Mouse (Mus musculus) heart, adult 2 months (tissue): ENCODE measurements at regions not wholly inside any gene's neighbourhood (a gene's known extent, or its start where the extent isn't known, plus 50 kb on each side); places are given as distances from the start of the nearest gene placed in this dataset.

ENCODE experiments used
- DNase-seq, 2 experiments: peaks; one replicate each; pipeline ENCODE4 v3.0.0; 2021
- H3K27ac ChIP-seq: fragments of 200-600 bp; 2 replicates; pipeline ENCODE4 v1.8.1; 2022
- H3K27me3 ChIP-seq: fragments of 200-500 bp; 2 replicates; pipeline ENCODE4 v1.6.1; 2012; ENCODE audit warnings: mild to moderate bottlenecking, low read length, inconsistent platforms, mixed read lengths; ENCODE audit not compliant: control insufficient read depth, insufficient read depth
- H3K36me3 ChIP-seq: fragments of 200-500 bp; 2 replicates; pipeline ENCODE4 v1.6.1; 2012; ENCODE audit warnings: low read length, inconsistent platforms; ENCODE audit not compliant: control insufficient read depth, insufficient read depth
- H3K4me1 ChIP-seq: fragments of 200-500 bp; 2 replicates; pipeline ENCODE4 v1.6.1; 2011; ENCODE audit warnings: low read length; ENCODE audit not compliant: control insufficient read depth, insufficient read depth
- H3K4me3 ChIP-seq: fragments of 200-600 bp; 2 replicates; pipeline ENCODE4 v1.8.1; 2022
- H3K79me2 ChIP-seq: fragments of 200-500 bp; replicated peaks from 2 replicates; pipeline ENCODE4 v1.6.1; 2012; ENCODE audit warnings: mild to moderate bottlenecking, inconsistent platforms, low read length, moderate library complexity, mixed read lengths; ENCODE audit not compliant: control insufficient read depth, insufficient read depth
- H3K9ac ChIP-seq: fragments of 200-500 bp; 2 replicates; pipeline ENCODE4 v1.6.1; 2012; ENCODE audit warnings: low read depth, mild to moderate bottlenecking, control low read depth, inconsistent platforms, low read length, mixed read lengths
- CTCF ChIP-seq: fragments of 200-600 bp; IDR thresholded peaks from 2 replicates; pipeline ENCODE4 v1.8.1; 2022; ENCODE audit warnings: antibody characterized with exemption, mild to moderate bottlenecking, moderate library complexity
- EP300 ChIP-seq: fragments of 200-500 bp; IDR thresholded peaks from 2 replicates; pipeline ENCODE4 v1.6.1; 2011; ENCODE audit warnings: low read depth, low read length, control low read depth; ENCODE audit not compliant: insufficient read depth
- POLR2A ChIP-seq: fragments of 200-500 bp; IDR thresholded peaks from 2 replicates; pipeline ENCODE4 v1.6.1; 2011; ENCODE audit warnings: mild to moderate bottlenecking, low read depth, low read length, control low read depth; ENCODE audit not compliant: insufficient read depth
- WGBS: fragments of 180-500 bp; shearing (Covaris S2); methylation state at CpG from one replicate; pipeline ENCODE4 v1.1.7; 2018; 5-methylcytosine and 5-hydroxymethylcytosine counted together
- intact Hi-C: fragments of 180-260 bp; cut with DNase I; formaldehyde crosslinking; loops from one replicate; pipeline ENCODE4 v1.15.1; 2025

GRCm38 (mm10) chr7:77928479-77929467 is 809.0 kb downstream of the Ntrk3 start:
- H3K4me1 ChIP-seq = no peaks in the 10 kb centered on the region
- H3K27me3 ChIP-seq = no peaks in the 10 kb centered on the region
- no peak for DNase-seq
- 84% methylated on average over 4 of the region's 4 CpGs for WGBS
- H3K36me3 ChIP-seq = no peaks in the 10 kb centered on the region
- H3K4me3 ChIP-seq = no peak overlapping the region
- H3K27ac ChIP-seq = no peak overlapping the region
- intact Hi-C loops = no loop called here
- TF ChIP-seq EP300 (no peak), CTCF (no peak), POLR2A (no peak)
- H3K9ac ChIP-seq = no peak overlapping the region
- no peaks in the 10 kb centered on the region for H3K79me2 ChIP-seq

GRCm38 (mm10) chr7:77899231-77899630 is 838.6 kb downstream of the Ntrk3 start:
- DNase-seq = no peak
- H3K9ac ChIP-seq = no peak overlapping the region
- H3K27me3 ChIP-seq = no peaks in the 10 kb centered on the region
- H3K36me3 ChIP-seq = no peaks in the 10 kb centered on the region
- H3K27ac ChIP-seq = no peak overlapping the region
- WGBS = 37% methylated on average over 7 of the region's 7 CpGs
- no peaks in the 10 kb centered on the region for H3K4me1 ChIP-seq
- TF ChIP-seq POLR2A = no peak
- no peak for TF ChIP-seq EP300
- TF ChIP-seq CTCF = no peak
- no peak overlapping the region for H3K4me3 ChIP-seq
- no peaks in the 10 kb centered on the region for H3K79me2 ChIP-seq
- intact Hi-C loops = no loop called here

DNA sequence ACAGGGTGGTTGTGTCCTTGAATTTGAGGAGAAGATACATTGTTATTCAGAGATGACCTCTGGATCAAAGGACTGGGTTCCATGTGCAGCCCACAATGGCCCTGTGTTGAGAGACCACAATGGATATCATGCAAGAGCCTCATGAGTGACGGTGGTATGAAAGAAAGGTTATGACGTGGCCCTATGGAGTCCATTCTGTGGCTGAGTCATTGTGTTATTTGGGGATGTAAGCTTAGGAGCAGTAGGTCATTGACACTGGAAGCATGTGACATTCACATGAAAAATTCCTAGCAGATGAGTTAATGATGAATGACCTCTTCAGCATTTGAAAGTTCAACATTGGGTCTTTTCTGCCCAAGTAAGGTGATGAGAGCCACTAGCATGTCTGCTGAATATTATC is 849.3 kb downstream of the Ntrk3 start:
- Histone ChIP-seq H3K36me3 (no peaks in the 10 kb centered on the region), H3K27ac (no peak overlapping the region), H3K9ac (no peak overlapping the region), H3K27me3 (no peaks in the 10 kb centered on the region), H3K79me2 (no peaks in the 10 kb centered on the region), H3K4me1 (no peaks in the 10 kb centered on the region), H3K4me3 (no peak overlapping the region)
- intact Hi-C loops = no loop called here
- DNase-seq = no peak
- TF ChIP-seq CTCF = no peak
- TF ChIP-seq POLR2A = no peak
- no peak for TF ChIP-seq EP300
- 68% methylated on average over 2 of the region's 2 CpGs for WGBS

- Histone ChIP-seq H3K36me3 (no peaks in the 10 kb centered on the region), H3K4me3 (no peak overlapping the region), H3K4me1 (no peaks in the 10 kb centered on the region), H3K79me2 (no peaks in the 10 kb centered on the region), H3K9ac (no peak overlapping the region), H3K27me3 (no peaks in the 10 kb centered on the region), H3K27ac (no peak overlapping the region)
- WGBS = 76% methylated on average over 5 of the region's 5 CpGs
- DNase-seq = no peak
- intact Hi-C loops = no loop called here
- TF ChIP-seq CTCF (no peak), POLR2A (no peak), EP300 (no peak)
Measured at GRCm38 (mm10) chr7:77882605-77883354, 855.0 kb downstream of the Ntrk3 start.

DNA sequence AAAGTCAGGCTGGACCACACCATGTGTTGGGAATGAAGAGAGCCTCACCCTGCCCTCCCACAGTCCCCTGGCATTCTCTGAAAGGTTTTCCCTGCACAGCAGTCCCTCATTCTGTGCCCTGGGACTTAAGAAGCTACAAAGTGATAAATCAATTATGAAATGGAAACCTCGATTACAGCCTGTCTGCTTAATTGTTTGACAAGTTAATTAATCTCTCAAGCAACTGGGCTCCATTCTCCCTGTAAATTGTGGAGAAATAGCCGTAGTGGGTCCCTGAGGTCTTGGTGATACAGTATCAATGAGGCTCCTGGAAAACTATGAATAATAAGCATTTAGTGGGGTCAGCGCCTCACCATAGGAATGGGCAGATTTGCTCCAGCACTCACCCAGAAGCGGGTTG is 870.3 kb downstream of the Ntrk3 start:
- Histone ChIP-seq H3K79me2 (no peaks in the 10 kb centered on the region), H3K27ac (no peak overlapping the region), H3K9ac (no peak overlapping the region), H3K27me3 (no peaks in the 10 kb centered on the region), H3K4me1 (no peaks in the 10 kb centered on the region), H3K4me3 (no peak overlapping the region), H3K36me3 (no peaks in the 10 kb centered on the region)
- intact Hi-C loops = no loop called here
- 70% methylated on average over 4 of the region's 4 CpGs for WGBS
- no peak for TF ChIP-seq EP300
- no peak for TF ChIP-seq POLR2A
- TF ChIP-seq CTCF = no peak
- no peak for DNase-seq

GRCm38 (mm10) chr7:77861841-77862240 is 876.0 kb downstream of the Ntrk3 start:
- DNase-seq = no peak
- Histone ChIP-seq H3K4me1 (no peaks in the 10 kb centered on the region), H3K36me3 (no peaks in the 10 kb centered on the region), H3K27me3 (no peaks in the 10 kb centered on the region), H3K79me2 (no peaks in the 10 kb centered on the region), H3K27ac (no peak overlapping the region), H3K9ac (no peak overlapping the region), H3K4me3 (no peak overlapping the region)
- TF ChIP-seq EP300 (no peak), POLR2A (no peak), CTCF (no peak)
- 80% methylated on average over 8 of the region's 8 CpGs for WGBS
- intact Hi-C loops = no loop called here
